ENCODE assay signal across 22 mouse cellular contexts in the genomic region with DNA sequence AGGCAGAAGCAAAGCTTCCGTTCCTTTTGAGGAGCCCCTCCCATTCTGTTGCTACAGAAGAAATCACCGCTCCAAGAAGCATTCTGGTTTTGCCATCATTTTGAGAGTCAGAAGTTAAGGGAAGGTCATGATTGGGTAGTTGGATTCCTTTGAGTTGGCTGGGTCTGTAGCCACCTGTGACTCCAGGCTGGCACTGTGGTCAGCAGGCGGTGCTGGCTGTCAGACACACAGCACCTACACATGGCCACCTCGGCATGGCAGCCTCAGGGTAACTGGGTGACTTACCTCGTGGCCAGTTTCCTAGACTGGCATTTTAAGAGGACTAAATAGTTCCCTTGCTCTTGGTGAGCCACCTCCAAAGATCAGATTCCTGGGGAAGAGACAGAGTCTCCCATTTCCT. TPM values are rescaled to one million over a fixed set of nuclear protein-coding genes. Genes with fewer than 3 reads are reported as not detected.
DNase-seq lines count a peak whose midpoint lies in the region; ATAC-seq and TF ChIP-seq lines count a peak whose summit lies in the region.
"Had no signal": no experiment of that assay in that cellular context is flagged by ENCODE, and none has a peak within 500 bp of the region (broad histone marks: within the 10 kb centered on the region; RNA-seq: fewer than 3 reads in every experiment).

No protein-coding gene starts in this region.

- H3ac ChIP-seq in myocyte (ENCODE audit: control insufficient read depth, insufficient read length) = no peak overlapping the region

- H3K27ac ChIP-seq in brown adipose tissue, adult 24 weeks (replicated peaks; ENCODE audit: low read depth, low read length) = peak overlapping the region; percentile 47
- H3K27ac ChIP-seq in cerebellum, adult 2 months (ENCODE audit: insufficient read depth, low read length) = no peak overlapping the region

- H3K36me3 ChIP-seq in megakaryocyte, embryonic 14.5 days (replicated peaks; ENCODE audit: low read length) = peaks cover 23% of the 10 kb centered on the region
- H3K36me3 ChIP-seq in myocyte (ENCODE audit: control insufficient read depth, insufficient read depth) = no peaks in the 10 kb centered on the region

- TF ChIP-seq POLR2A in myocyte (IDR thresholded peaks at IDR 0.05; ENCODE audit: insufficient read length, low read depth) = no peak
- TF ChIP-seq POLR2A in cerebellum, adult 2 months (IDR thresholded peaks at IDR 0.05; ENCODE audit: borderline replicate concordance, insufficient read depth, low read length) = no peak

- ATAC-seq in megakaryocyte, adult 5-6 weeks (ENCODE audit: poor library complexity, severe bottlenecking) = no peak
- ATAC-seq: activated CD4-positive, CD25-positive, alpha-beta regulatory T cell, adult 4 months; CD4-positive, CD25-positive, alpha-beta regulatory T cell, adult 4 months; Patski had no signal

- peak overlapping the region; percentile 23 for H3K4me3 ChIP-seq in megakaryocyte, embryonic 14.5 days (replicated peaks)
- no peak overlapping the region for H3K4me3 ChIP-seq in brown adipose tissue, adult 24 weeks (ENCODE audit: insufficient read depth, low read depth, low read length)
- no peak overlapping the region for H3K4me3 ChIP-seq in myocyte
- no peak overlapping the region for H3K4me3 ChIP-seq in cerebellum, adult 2 months (replicated peaks; ENCODE audit: insufficient read depth, low read depth, low read length)

- peaks cover 10% of the 10 kb centered on the region for H3K4me1 ChIP-seq in megakaryocyte, embryonic 14.5 days
- H3K4me1 ChIP-seq in brown adipose tissue, adult 24 weeks (ENCODE audit: control insufficient read depth, insufficient read depth, insufficient read length, low read length) = peaks cover 3% of the 10 kb centered on the region; the same call in 1 of the 2 replicates
- H3K4me1 ChIP-seq in cerebellum, adult 2 months (ENCODE audit: control insufficient read depth, insufficient read depth, low read length) = no peaks in the 10 kb centered on the region

- no peaks in the 10 kb centered on the region for H3K79me2 ChIP-seq in myocyte (ENCODE audit: control insufficient read depth, insufficient read depth)

- no peak for DNase-seq in heart, adult 18-20 months
- no peak for DNase-seq in cerebellum, adult 2 months
- DNase-seq: adrenal gland, adult 2 months; adrenal gland, adult 8-10 months; adrenal gland, postnatal 14 days; adrenal gland, postnatal 25 days; adrenal gland, postnatal 36 days; B cell, adult 2 months; cerebellum, adult 11 months; cerebellum, adult 11-12 months; cerebellum, adult 18-20 months; cerebellum, adult 8-10 months had no signal

- no peaks in the 10 kb centered on the region for H3K9me3 ChIP-seq in megakaryocyte, embryonic 14.5 days
- H3K9me3 ChIP-seq: G1E had no signal

- 51% methylated on average over 5 of the region's 5 CpGs for WGBS in cerebellum, adult 2 months

- no peak overlapping the region for H3K4me2 ChIP-seq in myocyte (ENCODE audit: low read depth)

- no peak for TF ChIP-seq CTCF in cerebellum, adult 2 months (IDR thresholded peaks at IDR 0.05; ENCODE audit: borderline replicate concordance, insufficient read depth, low read depth, low read length)

- H3K27me3 ChIP-seq in megakaryocyte, embryonic 14.5 days (replicated peaks) = peaks cover 1% of the 10 kb centered on the region
- peaks cover 12% of the 10 kb centered on the region for H3K27me3 ChIP-seq in myocyte (ENCODE audit: control insufficient read depth, insufficient read depth, insufficient read length)
- no peaks in the 10 kb centered on the region for H3K27me3 ChIP-seq in cerebellum, adult 2 months (ENCODE audit: control insufficient read depth, insufficient read depth, low read length)
- H3K27me3 ChIP-seq: CH12.LX had no signal

TF ChIP-seq in myocyte, 11 proteins besides CTCF, POLR2A, EP300 and RAD21:
- TF ChIP-seq MYOG (IDR thresholded peaks at IDR 0.05; ENCODE audit: control insufficient read depth in 1 of 3, insufficient read depth in 1 of 3, insufficient read length in 2 of 3, low read depth in 2 of 3) (peak in 2 of 3 experiments; percentile 29 to 52), POLR2AphosphoS2 (IDR thresholded peaks at IDR 0.05; ENCODE audit: insufficient read length, low read depth) (no peak), E2F4 (IDR thresholded peaks at IDR 0.05; ENCODE audit: insufficient read depth) (no peak), MYOD1 (IDR thresholded peaks at IDR 0.05; ENCODE audit: control insufficient read depth in 1 of 3, insufficient read length in 2 of 3, low read depth in 2 of 3) (peak in 2 of 3 experiments; percentile 32 to 78)

RNA-seq across cellular contexts. Expression of a gene that starts 26.9 kb away (rescaled TPM):
- polyA plus RNA-seq in megakaryocyte, embryonic 14.5 days (2012; ENCODE audit: insufficient read depth, low replicate concordance) = 0.62 and 0.72 TPM in 2 replicates
- 0.57 TPM in 1 of 2 replicates, not detected in the other for total RNA-seq in megakaryocyte, adult 5-6 weeks (2015)
- total RNA-seq in megakaryocyte, adult 5-6 weeks (2017) = not detected in 2 replicates
- polyA plus RNA-seq in brown adipose tissue, adult 24 weeks (2012; ENCODE audit: insufficient read depth, insufficient read length, missing spikeins) = 0.40 TPM in 1 of 2 replicates, not detected in the other
- 0.14 TPM for polyA plus RNA-seq in myocyte (2012; fragmentation: generic; extraction: Trizol)
- under 1 TPM in 1 of 2 experiments, not detected in 1; 0.07 TPM for total RNA-seq in heart, adult 18-20 months (2021)
- 0.08 TPM in 1 of 2 replicates, not detected in the other for polyA plus RNA-seq in cerebellum, adult 2 months (2012; rRNA removed)
- polyA plus RNA-seq: C2C12 had no signal

RNA-seq across cellular contexts. Expression of a gene that starts 32.8 kb away (rescaled TPM):
- polyA plus RNA-seq in megakaryocyte, embryonic 14.5 days (2012; ENCODE audit: insufficient read depth, low replicate concordance) = 26.8 and 45.7 TPM in 2 replicates
- 7.0 and 8.6 TPM in 2 replicates for total RNA-seq in megakaryocyte, adult 5-6 weeks (2015)
- total RNA-seq in megakaryocyte, adult 5-6 weeks (2017) = 5.4 and 16.1 TPM in 2 replicates
- 13.2 and 21.7 TPM in 2 replicates for polyA plus RNA-seq in brown adipose tissue, adult 24 weeks (2012; ENCODE audit: insufficient read depth, insufficient read length, missing spikeins)
- 16.7 TPM for polyA plus RNA-seq in myocyte (2012; fragmentation: generic; extraction: Trizol)
- 10 to 100 TPM; 15.9 to 16.0 TPM for total RNA-seq in heart, adult 18-20 months (2021)
- polyA plus RNA-seq in cerebellum, adult 2 months (2012; rRNA removed) = 29.4 and 31.6 TPM in 2 replicates

RNA-seq across cellular contexts. Expression of a gene that starts 51.8 kb away (rescaled TPM):
- polyA plus RNA-seq in megakaryocyte, embryonic 14.5 days (2012; ENCODE audit: insufficient read depth, low replicate concordance) = 11.1 and 15.2 TPM in 2 replicates
- total RNA-seq in megakaryocyte, adult 5-6 weeks (2015) = 88.7 and 95.1 TPM in 2 replicates
- total RNA-seq in megakaryocyte, adult 5-6 weeks (2017) = 97.5 and 108 TPM in 2 replicates
- polyA plus RNA-seq in brown adipose tissue, adult 24 weeks (2012; ENCODE audit: insufficient read depth, insufficient read length, missing spikeins) = 36.1 and 57.8 TPM in 2 replicates
- polyA plus RNA-seq in myocyte (2012; fragmentation: generic; extraction: Trizol) = 44.1 TPM
- total RNA-seq in heart, adult 18-20 months (2021) = 10 to 100 TPM; 41.4 to 42.8 TPM
- polyA plus RNA-seq in cerebellum, adult 2 months (2012; rRNA removed) = 88.2 and 90.7 TPM in 2 replicates
